Comparison of ENCODE assay signal across 11 mouse cellular contexts in the genomic region with DNA sequence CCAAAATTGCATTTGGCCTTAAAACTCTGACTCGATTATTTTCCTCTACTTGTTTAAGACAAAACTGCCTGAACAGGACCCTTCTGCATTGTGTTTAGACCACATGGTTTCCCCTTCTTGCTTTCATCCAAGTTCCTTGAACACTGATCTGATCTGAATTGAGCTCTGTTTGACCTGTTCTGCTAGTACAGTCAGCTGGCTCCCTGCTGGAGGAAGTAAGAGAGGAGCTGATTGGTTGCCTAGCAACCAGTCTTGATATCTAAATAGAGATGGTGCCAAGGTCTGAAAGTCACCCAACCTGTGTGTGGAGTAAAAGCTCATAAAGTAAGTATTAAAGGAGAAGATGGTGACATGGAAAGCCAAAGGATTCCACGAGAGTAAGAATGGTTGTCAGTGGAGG. TPM values are rescaled to one million over a fixed set of nuclear protein-coding genes. Genes with fewer than 3 reads are reported as not detected.
DNase-seq lines count a peak whose midpoint lies in the region; ATAC-seq and TF ChIP-seq lines count a peak whose summit lies in the region.
"Had no signal": no experiment of that assay in that cellular context is flagged by ENCODE, and none has a peak within 500 bp of the region (broad histone marks: within the 10 kb centered on the region; RNA-seq: fewer than 3 reads in every experiment).

No protein-coding gene starts in this region.

- no peak for TF ChIP-seq CTCF in lung, postnatal 0 days (IDR thresholded peaks at IDR 0.05)

- no peak for ATAC-seq in hindbrain, embryonic 14.5 days (ENCODE audit: low FRiP score)
- no peak for ATAC-seq in hindbrain, embryonic 13.5 days (ENCODE audit: low FRiP score)
- ATAC-seq in lung, postnatal 0 days: no peak

- no peak overlapping the region for H3K27ac ChIP-seq in hindbrain, embryonic 14.5 days
- no peak overlapping the region for H3K27ac ChIP-seq in hindbrain, embryonic 13.5 days
- H3K27ac ChIP-seq in lung, postnatal 0 days (ENCODE audit: low read length): no peak overlapping the region
- H3K27ac ChIP-seq: hindbrain, embryonic 10.5 days; neural tube, embryonic 15.5 days had no signal

- H3K4me3 ChIP-seq in hindbrain, embryonic 14.5 days (replicated peaks; ENCODE audit: low read length): no peak overlapping the region
- H3K4me3 ChIP-seq in hindbrain, embryonic 13.5 days: no peak overlapping the region
- no peak overlapping the region for H3K4me3 ChIP-seq in lung, postnatal 0 days (ENCODE audit: low read depth, low read length)
- H3K4me3 ChIP-seq: hindbrain, embryonic 10.5 days; neural tube, embryonic 15.5 days had no signal

- peak; percentile 55 for DNase-seq in hindbrain, embryonic 14.5 days (ENCODE audit: low spot score)
- DNase-seq in urinary bladder, postnatal 14 days (ENCODE audit: low spot score): peak; percentile 73
- DNase-seq in urinary bladder, postnatal 25 days (ENCODE audit: low spot score): no peak
- peak; percentile 81 for DNase-seq in lung, postnatal 0 days (ENCODE audit: low spot score)
- DNase-seq in thymus, postnatal 4 days: peak; percentile 38
- DNase-seq in adrenal gland, postnatal 36 days: no peak
- DNase-seq in adrenal gland, adult 8-10 months: no peak
- DNase-seq: adrenal gland, postnatal 25 days had no signal

- H3K9me3 ChIP-seq in hindbrain, embryonic 14.5 days (ENCODE audit: control insufficient read depth, low read length): no peaks in the 10 kb centered on the region
- H3K9me3 ChIP-seq in hindbrain, embryonic 13.5 days: no peaks in the 10 kb centered on the region
- no peaks in the 10 kb centered on the region for H3K9me3 ChIP-seq in lung, postnatal 0 days (ENCODE audit: low read length)
- H3K9me3 ChIP-seq: hindbrain, embryonic 10.5 days; neural tube, embryonic 15.5 days had no signal

- 77% methylated on average over 2 of the region's 2 CpGs for WGBS in hindbrain, embryonic 14.5 days
- 78% methylated on average over 2 of the region's 2 CpGs for WGBS in hindbrain, embryonic 13.5 days
- WGBS in lung, postnatal 0 days: 31% methylated on average over 2 of the region's 2 CpGs

- H3K4me2 ChIP-seq in hindbrain, embryonic 14.5 days (replicated peaks): no peak overlapping the region
- no peak overlapping the region for H3K4me2 ChIP-seq in hindbrain, embryonic 13.5 days
- H3K4me2 ChIP-seq in lung, postnatal 0 days (replicated peaks; ENCODE audit: low read depth, low read length): no peak overlapping the region
- H3K4me2 ChIP-seq: neural tube, embryonic 15.5 days had no signal

- H3K27me3 ChIP-seq in hindbrain, embryonic 14.5 days (ENCODE audit: control insufficient read depth, insufficient read depth, low read length): no peaks in the 10 kb centered on the region
- H3K27me3 ChIP-seq in hindbrain, embryonic 13.5 days: no peaks in the 10 kb centered on the region
- no peaks in the 10 kb centered on the region for H3K27me3 ChIP-seq in lung, postnatal 0 days (replicated peaks; ENCODE audit: insufficient read depth, low read length)
- H3K27me3 ChIP-seq: neural tube, embryonic 15.5 days had no signal

- peaks cover 20% of the 10 kb centered on the region for H3K4me1 ChIP-seq in hindbrain, embryonic 14.5 days (replicated peaks; ENCODE audit: control insufficient read depth, insufficient read depth, low read length)
- H3K4me1 ChIP-seq in hindbrain, embryonic 13.5 days (replicated peaks): peaks cover 35% of the 10 kb centered on the region
- peaks cover 11% of the 10 kb centered on the region; the same call in 1 of the 2 replicates for H3K4me1 ChIP-seq in lung, postnatal 0 days (ENCODE audit: insufficient read depth, low read depth, low read length)

- no peak overlapping the region for H3K9ac ChIP-seq in hindbrain, embryonic 14.5 days
- no peak overlapping the region for H3K9ac ChIP-seq in hindbrain, embryonic 13.5 days
- H3K9ac ChIP-seq in lung, postnatal 0 days (replicated peaks; ENCODE audit: low read depth): no peak overlapping the region
- H3K9ac ChIP-seq: neural tube, embryonic 15.5 days had no signal

- H3K36me3 ChIP-seq in hindbrain, embryonic 14.5 days (replicated peaks; ENCODE audit: control insufficient read depth, insufficient read depth): no peaks in the 10 kb centered on the region
- no peaks in the 10 kb centered on the region for H3K36me3 ChIP-seq in hindbrain, embryonic 13.5 days
- no peaks in the 10 kb centered on the region for H3K36me3 ChIP-seq in lung, postnatal 0 days (ENCODE audit: insufficient read depth, low read length)
- H3K36me3 ChIP-seq: hindbrain, embryonic 10.5 days; neural tube, embryonic 15.5 days had no signal

- no peak for TF ChIP-seq EP300 in lung, postnatal 0 days (IDR thresholded peaks at IDR 0.05)

RNA-seq across cellular contexts. Expression of a gene that starts 2.0 kb away (rescaled TPM):
- 11.1 and 11.4 TPM in 2 replicates for polyA plus RNA-seq in hindbrain, embryonic 14.5 days (2014; fragmentation: Nextera tagmentation; extraction: Ambion mirVana)
- 12.9 and 13.5 TPM in 2 replicates for polyA plus RNA-seq in hindbrain, embryonic 13.5 days (2015; fragmentation: Nextera tagmentation; extraction: Ambion mirVana)
- 8.3 and 8.4 TPM in 2 replicates for polyA plus RNA-seq in lung, postnatal 0 days (2015; fragmentation: Nextera tagmentation; extraction: Ambion mirVana)
- 1 to 10 TPM; 2.8 to 3.7 TPM for total RNA-seq in adrenal gland, postnatal 36 days (2021)
- 1 to 10 TPM; 2.2 to 3.2 (median 3.0) TPM for total RNA-seq in adrenal gland, adult 8-10 months (2022)

RNA-seq across cellular contexts. Expression of a gene that starts 16.9 kb away (rescaled TPM):
- 0.63 and 1.0 TPM in 2 replicates for polyA plus RNA-seq in hindbrain, embryonic 14.5 days (2014; fragmentation: Nextera tagmentation; extraction: Ambion mirVana)
- 0.62 and 0.82 TPM in 2 replicates for polyA plus RNA-seq in hindbrain, embryonic 13.5 days (2015; fragmentation: Nextera tagmentation; extraction: Ambion mirVana)
- 14.3 and 17.0 TPM in 2 replicates for polyA plus RNA-seq in lung, postnatal 0 days (2015; fragmentation: Nextera tagmentation; extraction: Ambion mirVana)
- total RNA-seq in adrenal gland, postnatal 36 days (2021): under 1 TPM; 0.36 to 0.46 TPM
- total RNA-seq in adrenal gland, adult 8-10 months (2022): under 1 TPM; 0.15 to 0.49 (median 0.26) TPM

RNA-seq across cellular contexts. Expression of a gene that starts 31.6 kb away (rescaled TPM):
- 2.1 TPM in 2 replicates for polyA plus RNA-seq in hindbrain, embryonic 14.5 days (2014; fragmentation: Nextera tagmentation; extraction: Ambion mirVana)
- 2.1 and 2.8 TPM in 2 replicates for polyA plus RNA-seq in hindbrain, embryonic 13.5 days (2015; fragmentation: Nextera tagmentation; extraction: Ambion mirVana)
- polyA plus RNA-seq in lung, postnatal 0 days (2015; fragmentation: Nextera tagmentation; extraction: Ambion mirVana): 3.0 and 3.6 TPM in 2 replicates
- total RNA-seq in adrenal gland, postnatal 36 days (2021): 1 to 10 TPM in 1 of 2 experiments, under 1 TPM in 1; 0.95 to 2.1 TPM
- total RNA-seq in adrenal gland, adult 8-10 months (2022): 1 to 10 TPM; 1.6 to 3.9 (median 2.7) TPM

RNA-seq across cellular contexts. Expression of a gene that starts 37.6 kb away (rescaled TPM):
- polyA plus RNA-seq in hindbrain, embryonic 14.5 days (2014; fragmentation: Nextera tagmentation; extraction: Ambion mirVana): 0.18 and 0.31 TPM in 2 replicates
- 0.18 and 0.73 TPM in 2 replicates for polyA plus RNA-seq in hindbrain, embryonic 13.5 days (2015; fragmentation: Nextera tagmentation; extraction: Ambion mirVana)
- 62.8 and 63.1 TPM in 2 replicates for polyA plus RNA-seq in lung, postnatal 0 days (2015; fragmentation: Nextera tagmentation; extraction: Ambion mirVana)
- 1 to 10 TPM; 2.1 to 3.0 TPM for total RNA-seq in adrenal gland, postnatal 36 days (2021)
- 1 to 10 TPM; 1.2 to 2.7 (median 1.5) TPM for total RNA-seq in adrenal gland, adult 8-10 months (2022)

RNA-seq across cellular contexts. Expression of a gene that starts 39.8 kb away (rescaled TPM):
- 8.0 and 8.4 TPM in 2 replicates for polyA plus RNA-seq in hindbrain, embryonic 14.5 days (2014; fragmentation: Nextera tagmentation; extraction: Ambion mirVana)
- polyA plus RNA-seq in hindbrain, embryonic 13.5 days (2015; fragmentation: Nextera tagmentation; extraction: Ambion mirVana): 7.1 and 7.4 TPM in 2 replicates
- polyA plus RNA-seq in lung, postnatal 0 days (2015; fragmentation: Nextera tagmentation; extraction: Ambion mirVana): 2.5 and 2.9 TPM in 2 replicates
- total RNA-seq in adrenal gland, postnatal 36 days (2021): 10 to 100 TPM; 13.7 to 15.9 TPM
- 10 to 100 TPM; 16.7 to 24.1 (median 20.8) TPM for total RNA-seq in adrenal gland, adult 8-10 months (2022)

Comparison
In these comparisons a context has a peak if more than half of its experiments do, and no peak if none do; other contexts are left out.
1. DNase-seq: peak in hindbrain, embryonic 14.5 days (single experiment), urinary bladder, postnatal 14 days (single experiment), lung, postnatal 0 days (single experiment) and thymus, postnatal 4 days (single experiment); none in urinary bladder, postnatal 25 days (single experiment), adrenal gland, postnatal 36 days (0 of 2) and adrenal gland, adult 8-10 months (single experiment).